Mouse (Mus musculus): ENCODE measurements around the gene Trib3. TPM values are rescaled to one million over a fixed set of nuclear protein-coding genes. Genes with fewer than 3 reads are reported as not detected.

Gene Trib3
- polyA plus RNA-seq, 1 experiment from 2014 or later = 0.89 TPM

DNA sequence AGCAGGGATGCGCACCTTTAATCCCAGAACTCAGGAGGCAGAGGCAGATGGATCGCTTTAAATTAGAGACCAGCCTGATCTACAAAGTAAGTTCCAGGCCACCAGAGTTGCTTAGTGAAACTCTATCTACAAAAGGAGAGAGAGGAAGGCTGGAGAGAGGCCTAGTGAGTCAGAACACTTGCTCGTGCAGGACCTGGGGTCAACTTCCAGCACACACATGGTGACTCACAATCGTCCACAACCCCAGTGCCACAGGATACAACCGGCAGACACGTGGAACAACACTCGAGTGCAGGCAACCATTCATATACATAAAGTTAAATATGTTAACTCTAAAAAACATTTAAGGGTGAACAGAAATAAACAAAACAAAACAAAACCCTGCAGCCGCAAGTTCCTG, 17.2 kb downstream of the Trib3 start:
- 89% methylated on average over 8 of the region's 8 CpGs for WGBS
- H3K27me3 ChIP-seq = no peaks in the 10 kb centered on the region
- no peak overlapping the region for H3K4me2 ChIP-seq (replicated peaks)
- H3K27ac ChIP-seq = no peak overlapping the region
- H3K36me3 ChIP-seq = peaks cover 77% of the 10 kb centered on the region
- no peaks in the 10 kb centered on the region for H3K9me3 ChIP-seq
- peaks cover 20% of the 10 kb centered on the region for H3K4me1 ChIP-seq (replicated peaks)
- H3K4me3 ChIP-seq (replicated peaks) = no peak overlapping the region
- no peak for ATAC-seq
- H3K9ac ChIP-seq (replicated peaks) = no peak overlapping the region

DNA sequence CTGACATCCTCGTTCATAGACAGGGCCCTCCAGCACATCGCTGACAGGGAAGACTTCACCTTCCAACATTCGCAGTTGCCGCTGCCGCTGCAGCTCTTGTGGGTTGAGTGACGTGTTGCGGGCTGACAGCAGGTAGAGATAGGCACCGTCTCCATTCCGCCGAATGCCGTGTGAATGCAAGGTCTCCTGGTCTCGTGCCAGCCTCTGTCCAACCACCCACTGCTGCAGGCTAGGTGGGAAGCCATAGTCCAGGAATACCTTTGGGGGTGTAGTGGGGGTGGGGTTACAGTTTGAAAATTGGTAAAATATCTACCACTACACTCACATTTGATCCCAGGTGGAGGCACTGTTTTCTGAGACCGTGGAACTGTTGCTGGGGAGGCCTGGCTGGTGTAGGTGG, 17.7 kb downstream of the Trib3 start:
- ATAC-seq = no peak
- Histone ChIP-seq H3K4me3 (replicated peaks) (no peak overlapping the region), H3K4me1 (replicated peaks) (peaks cover 15% of the 10 kb centered on the region), H3K36me3 (peaks cover 82% of the 10 kb centered on the region), H3K27ac (no peak overlapping the region), H3K4me2 (replicated peaks) (no peak overlapping the region), H3K9ac (replicated peaks) (no peak overlapping the region), H3K27me3 (no peaks in the 10 kb centered on the region), H3K9me3 (no peaks in the 10 kb centered on the region)
- WGBS = 94% methylated on average over 13 of the region's 13 CpGs

- H3K4me1 ChIP-seq (replicated peaks) = 0 out of 2 replicates have a peak, but pooled peaks cover 2% of the 10 kb centered on the region
- no peak overlapping the region for H3K4me2 ChIP-seq (replicated peaks)
- WGBS = 95% methylated on average over 3 of the region's 3 CpGs
- no peak overlapping the region for H3K27ac ChIP-seq
- H3K9ac ChIP-seq (replicated peaks) = no peak overlapping the region
- H3K4me3 ChIP-seq (replicated peaks) = no peak overlapping the region
- H3K36me3 ChIP-seq = peaks cover 94% of the 10 kb centered on the region
- ATAC-seq = no peak
- no peaks in the 10 kb centered on the region for H3K9me3 ChIP-seq
- H3K27me3 ChIP-seq = no peaks in the 10 kb centered on the region
These were observed 19.0 kb downstream of the Trib3 start for GRCm38 (mm10) chr2:152324842-152325241.

- no peak overlapping the region for H3K4me2 ChIP-seq (replicated peaks)
- H3K27ac ChIP-seq = no peak overlapping the region
- no peaks in the 10 kb centered on the region for H3K27me3 ChIP-seq
- H3K4me3 ChIP-seq (replicated peaks) = no peak overlapping the region
- no peaks in the 10 kb centered on the region for H3K4me1 ChIP-seq (replicated peaks)
- peaks cover 97% of the 10 kb centered on the region for H3K36me3 ChIP-seq
- H3K9me3 ChIP-seq = no peaks in the 10 kb centered on the region
- ATAC-seq = no peak
- no peak overlapping the region for H3K9ac ChIP-seq (replicated peaks)
- WGBS = 98% methylated on average over 14 of the region's 14 CpGs
These were observed 19.9 kb downstream of the Trib3 start for GRCm38 (mm10) chr2:152323971-152324370.

DNA sequence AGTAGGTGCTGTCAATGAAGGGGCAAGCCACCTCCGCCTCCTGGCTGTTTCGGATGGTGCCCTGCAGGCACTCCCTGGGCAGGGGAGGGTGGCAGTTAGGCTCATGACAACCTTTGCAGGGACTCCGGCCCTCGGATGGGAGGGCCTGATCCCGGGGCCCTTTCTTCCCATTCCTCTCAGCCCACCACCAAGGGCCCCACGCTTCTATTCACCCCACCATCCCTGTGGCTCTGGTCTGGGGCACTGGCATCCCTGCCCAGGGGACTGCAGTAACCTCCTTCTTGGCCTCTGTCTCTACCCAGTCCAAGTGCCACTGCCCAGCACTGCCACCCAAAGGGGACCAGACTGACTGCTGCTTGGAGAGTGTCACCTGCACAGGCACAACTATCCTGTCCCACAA, 21.6 kb downstream of the Trib3 start:
- ATAC-seq = no peak; the same call in 1 of the 2 replicates
- Histone ChIP-seq H3K27me3 (no peaks in the 10 kb centered on the region), H3K36me3 (peaks cover 96% of the 10 kb centered on the region), H3K4me2 (replicated peaks) (no peak overlapping the region), H3K9me3 (no peaks in the 10 kb centered on the region), H3K9ac (replicated peaks) (no peak overlapping the region), H3K4me1 (replicated peaks) (no peaks in the 10 kb centered on the region), H3K4me3 (replicated peaks) (no peak overlapping the region), H3K27ac (no peak overlapping the region)
- 100% methylated on average over 6 of the region's 6 CpGs for WGBS

DNA sequence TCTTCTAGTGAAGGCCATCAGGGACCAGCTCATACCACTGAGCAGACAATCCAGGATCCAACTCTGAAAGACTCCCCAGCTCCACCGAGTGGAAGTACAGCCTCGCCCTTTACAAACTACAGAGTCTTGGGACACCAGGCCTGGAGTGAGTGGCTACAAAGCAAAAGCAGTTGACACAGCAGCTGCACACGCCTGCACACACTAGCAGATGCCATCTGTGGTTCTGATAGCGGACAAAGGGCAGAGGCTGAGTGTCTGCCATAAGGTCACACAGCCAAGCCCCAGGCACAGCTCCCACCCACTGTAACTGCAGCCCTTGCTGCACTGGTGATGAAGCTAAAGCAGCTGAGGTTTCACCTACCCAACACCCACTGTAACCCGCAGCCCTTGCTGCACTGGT, 22.3 kb downstream of the Trib3 start:
- H3K36me3 ChIP-seq = peaks cover 96% of the 10 kb centered on the region
- 86% methylated on average over 5 of the region's 5 CpGs for WGBS
- no peak for ATAC-seq

DNA sequence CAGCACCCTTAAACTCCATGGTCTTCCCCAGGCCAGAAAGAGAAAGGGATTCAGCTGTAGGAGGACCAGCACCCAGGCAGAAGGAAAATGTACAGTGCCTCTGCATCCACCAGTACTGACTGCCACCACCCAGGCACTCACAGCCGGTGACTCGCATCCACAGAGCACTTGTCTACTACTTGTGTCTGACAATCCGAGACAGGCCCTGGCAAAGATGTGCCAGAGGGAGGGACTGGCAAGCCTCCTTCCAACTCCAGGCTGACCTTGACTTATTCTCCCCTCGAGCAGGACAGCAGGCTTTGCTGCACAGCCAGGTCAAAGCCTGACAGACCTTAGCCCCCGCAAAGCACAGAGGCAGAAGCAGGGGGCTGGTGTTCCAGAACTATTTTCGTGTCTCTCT, 26.8 kb downstream of the Trib3 start:
- no peaks in the 10 kb centered on the region for H3K9me3 ChIP-seq
- no peak for ATAC-seq
- 87% methylated on average over 6 of the region's 6 CpGs for WGBS
- no peak overlapping the region for H3K9ac ChIP-seq (replicated peaks)
- peaks cover 95% of the 10 kb centered on the region for H3K36me3 ChIP-seq
- no peak overlapping the region for H3K4me3 ChIP-seq (replicated peaks)
- H3K4me2 ChIP-seq (replicated peaks) = no peak overlapping the region
- H3K27ac ChIP-seq = no peak overlapping the region
- H3K27me3 ChIP-seq = no peaks in the 10 kb centered on the region
- no peaks in the 10 kb centered on the region for H3K4me1 ChIP-seq (replicated peaks)

More for the DNA sequence above, 22.3 kb downstream of the Trib3 start:
- Histone ChIP-seq H3K9me3 (no peaks in the 10 kb centered on the region), H3K4me3 (replicated peaks) (no peak overlapping the region), H3K4me1 (replicated peaks) (no peaks in the 10 kb centered on the region), H3K9ac (replicated peaks) (no peak overlapping the region), H3K27ac (no peak overlapping the region), H3K4me2 (replicated peaks) (no peak overlapping the region), H3K27me3 (no peaks in the 10 kb centered on the region)

DNA sequence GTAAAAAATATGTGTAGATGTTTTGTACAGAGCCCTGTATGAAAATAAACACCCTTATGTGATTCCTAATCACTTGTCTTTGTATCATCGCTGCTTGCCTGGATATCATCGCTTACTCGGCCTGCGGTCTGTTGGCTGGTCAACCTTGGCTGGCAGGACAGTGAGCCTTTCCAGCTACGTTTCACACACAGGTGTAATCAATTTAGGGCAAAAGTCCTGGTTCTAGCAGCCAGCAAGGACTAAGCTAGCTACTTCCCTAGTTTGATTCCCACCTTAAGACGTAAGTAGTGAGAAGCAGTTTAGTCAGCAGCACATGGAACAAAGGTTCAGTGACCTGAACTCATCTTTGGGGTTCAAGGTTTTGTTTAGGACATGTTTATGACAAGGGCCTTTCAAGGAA, 29.9 kb downstream of the Trib3 start:
- no peak overlapping the region for H3K27ac ChIP-seq
- H3K9me3 ChIP-seq = no peaks in the 10 kb centered on the region
- H3K4me3 ChIP-seq (replicated peaks) = no peak overlapping the region
- no peaks in the 10 kb centered on the region for H3K27me3 ChIP-seq
- 93% methylated on average over 6 of the region's 6 CpGs for WGBS
- H3K4me1 ChIP-seq (replicated peaks) = no peaks in the 10 kb centered on the region
- H3K4me2 ChIP-seq (replicated peaks) = no peak overlapping the region
- no peak for ATAC-seq
- no peak overlapping the region for H3K9ac ChIP-seq (replicated peaks)
- H3K36me3 ChIP-seq = peaks cover 97% of the 10 kb centered on the region

DNA sequence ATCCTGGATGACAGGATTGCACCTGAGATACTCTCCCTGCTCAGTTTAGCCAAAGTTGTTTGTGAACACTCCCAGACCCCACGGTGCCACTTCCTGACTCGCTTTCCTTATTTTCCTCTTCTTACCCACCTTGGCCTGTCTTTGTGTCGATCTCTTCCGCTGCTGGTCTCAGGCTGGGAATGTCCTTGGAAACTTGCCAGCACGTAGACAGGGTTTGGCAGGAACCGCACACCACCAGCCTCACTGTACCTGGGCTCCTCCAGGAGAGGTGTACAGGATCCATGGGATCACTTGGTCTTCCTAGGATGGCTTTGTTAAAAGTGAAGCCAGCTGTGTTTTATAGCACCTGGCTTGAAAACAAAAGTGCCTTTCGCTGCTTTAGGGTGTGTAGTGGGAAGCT, 30.8 kb downstream of the Trib3 start:
- Histone ChIP-seq H3K36me3 (peaks cover 97% of the 10 kb centered on the region), H3K27ac (no peak overlapping the region), H3K9me3 (no peaks in the 10 kb centered on the region), H3K9ac (replicated peaks) (no peak overlapping the region), H3K4me1 (replicated peaks) (no peaks in the 10 kb centered on the region), H3K4me3 (replicated peaks) (no peak overlapping the region), H3K4me2 (replicated peaks) (no peak overlapping the region), H3K27me3 (no peaks in the 10 kb centered on the region)
- ATAC-seq = no peak
- 86% methylated on average over 7 of the region's 7 CpGs for WGBS

- H3K4me3 ChIP-seq (replicated peaks) = no peak overlapping the region
- no peaks in the 10 kb centered on the region for H3K27me3 ChIP-seq
- H3K9me3 ChIP-seq = no peaks in the 10 kb centered on the region
- ATAC-seq = no peak
- H3K9ac ChIP-seq (replicated peaks) = no peak overlapping the region
- H3K4me2 ChIP-seq (replicated peaks) = no peak overlapping the region
- no peaks in the 10 kb centered on the region for H3K4me1 ChIP-seq (replicated peaks)
- peaks cover 96% of the 10 kb centered on the region for H3K36me3 ChIP-seq
- no peak overlapping the region for H3K27ac ChIP-seq
- 95% methylated on average over 3 of the region's 3 CpGs for WGBS
These were observed 36.6 kb downstream of the Trib3 start for GRCm38 (mm10) chr2:152307186-152307585.

GRCm38 (mm10) chr2:152305480-152305879, 38.4 kb downstream of the Trib3 start:
- no peak overlapping the region for H3K9ac ChIP-seq (replicated peaks)
- no peak overlapping the region for H3K4me3 ChIP-seq (replicated peaks)
- H3K36me3 ChIP-seq = peaks cover 84% of the 10 kb centered on the region
- 96% methylated on average over 6 of the region's 6 CpGs for WGBS
- no peaks in the 10 kb centered on the region for H3K27me3 ChIP-seq
- H3K9me3 ChIP-seq = no peaks in the 10 kb centered on the region
- H3K27ac ChIP-seq = no peak overlapping the region
- no peak overlapping the region for H3K4me2 ChIP-seq (replicated peaks)
- H3K4me1 ChIP-seq (replicated peaks) = no peaks in the 10 kb centered on the region
- ATAC-seq = no peak

DNA sequence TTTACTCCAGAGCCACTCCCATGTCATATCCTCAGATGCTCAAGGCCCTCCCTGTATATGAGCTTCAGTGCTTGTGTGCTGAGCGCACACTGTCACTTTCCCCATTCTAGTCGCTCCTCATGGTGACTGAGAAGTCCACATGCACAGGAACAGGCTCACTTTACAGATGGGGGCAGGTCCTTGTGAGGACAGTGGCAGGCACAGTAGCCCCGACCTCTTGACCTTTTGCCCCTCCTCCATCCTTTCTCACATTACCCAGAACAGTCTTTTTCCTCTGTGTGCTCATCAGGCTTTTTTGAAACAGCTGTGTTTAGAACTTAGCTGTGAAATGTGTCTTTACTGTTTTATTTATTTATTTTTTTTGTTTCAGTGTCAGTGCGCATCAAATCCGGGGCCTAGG, 40.1 kb downstream of the Trib3 start:
- no peak overlapping the region for H3K9ac ChIP-seq (replicated peaks)
- H3K4me1 ChIP-seq (replicated peaks) = no peaks in the 10 kb centered on the region
- no peaks in the 10 kb centered on the region for H3K9me3 ChIP-seq
- H3K27ac ChIP-seq = no peak overlapping the region
- peaks cover 67% of the 10 kb centered on the region for H3K36me3 ChIP-seq
- no peak overlapping the region for H3K4me3 ChIP-seq (replicated peaks)
- no peak for ATAC-seq
- WGBS = 76% methylated on average over 5 of the region's 5 CpGs
- no peak overlapping the region for H3K4me2 ChIP-seq (replicated peaks)
- H3K27me3 ChIP-seq = no peaks in the 10 kb centered on the region

DNA sequence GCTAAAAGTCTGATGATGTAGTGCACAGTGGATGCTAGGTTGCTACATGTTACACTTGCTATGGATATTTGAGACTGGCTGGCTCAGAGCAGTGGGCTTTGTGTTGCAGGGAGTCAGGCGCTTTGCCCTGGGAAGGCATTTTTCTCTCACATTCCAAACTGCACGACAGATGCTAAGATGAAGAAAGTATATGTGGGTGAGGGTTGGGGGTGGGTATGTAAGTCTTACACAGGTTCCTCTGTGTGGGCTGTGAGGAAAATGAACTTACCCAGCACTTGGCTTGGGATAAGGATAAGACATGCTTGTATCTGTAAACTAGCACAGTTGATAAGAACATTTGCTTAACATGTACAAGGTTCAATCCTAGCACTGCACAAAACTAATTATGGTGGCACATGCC, 41.0 kb downstream of the Trib3 start:
- Histone ChIP-seq H3K9ac (replicated peaks) (no peak overlapping the region), H3K4me3 (replicated peaks) (no peak overlapping the region), H3K27me3 (no peaks in the 10 kb centered on the region), H3K36me3 (peaks cover 58% of the 10 kb centered on the region), H3K27ac (no peak overlapping the region), H3K4me2 (replicated peaks) (no peak overlapping the region), H3K9me3 (no peaks in the 10 kb centered on the region), H3K4me1 (replicated peaks) (no peaks in the 10 kb centered on the region)
- WGBS = 89% methylated on average over 2 of the region's 2 CpGs
- ATAC-seq = no peak

Measured in midbrain, embryonic 13.5 days (tissue).